Mouse (Mus musculus) embryonic facial prominence, embryonic 14.5 days (tissue): ENCODE measurements at regions not wholly inside any gene's neighbourhood (a gene's known extent, or its start where the extent isn't known, plus 50 kb on each side); places are given as distances from the start of the nearest gene placed in this dataset.

Experiments used
- ATAC-seq: fragments of 200-750 bp; cut with Nextera tagmentation; 2 replicates; pipeline ENCODE4 v1.8.0; 2017; ENCODE audit warnings: low read depth, moderate number of reproducible peaks, moderate TSS enrichment
- DNase-seq: peaks from one replicate; pipeline ENCODE4 v3.0.0-alpha.2; 2015; ENCODE audit warnings: low spot score
- H3K27ac ChIP-seq: fragments of 300-500 bp; sonication (generic); replicated peaks from 2 replicates; pipeline ENCODE4 v1.5.1; 2014; ENCODE audit warnings: low read depth, mild to moderate bottlenecking, low read length, moderate library complexity
- H3K27me3 ChIP-seq: fragments of 300-500 bp; sonication (generic); replicated peaks from 2 replicates; pipeline ENCODE4 v1.6.1; 2014; ENCODE audit warnings: low read length; ENCODE audit not compliant: control insufficient read depth, insufficient read depth
- H3K36me3 ChIP-seq: fragments of 300-500 bp; sonication (generic); 2 replicates; pipeline ENCODE4 v1.6.1; 2014; ENCODE audit warnings: low read length, mixed read lengths; ENCODE audit not compliant: control insufficient read depth, insufficient read depth
- H3K4me1 ChIP-seq: fragments of 300-500 bp; sonication (generic); 2 replicates; pipeline ENCODE4 v1.6.1; 2014; ENCODE audit warnings: antibody characterized with exemption, low read length; ENCODE audit not compliant: control insufficient read depth, insufficient read depth
- H3K4me2 ChIP-seq: fragments of 300-500 bp; sonication (generic); 2 replicates; pipeline ENCODE4 v1.6.1; 2014; ENCODE audit warnings: low read depth, mild to moderate bottlenecking, low read length, moderate library complexity, mixed read lengths
- H3K4me3 ChIP-seq: fragments of 300-500 bp; sonication (generic); 2 replicates; pipeline ENCODE4 v1.5.1; 2014; ENCODE audit warnings: low read depth, mild to moderate bottlenecking, low read length
- H3K9ac ChIP-seq: fragments of 300-500 bp; sonication (generic); 2 replicates; pipeline ENCODE4 v1.6.1; 2014; ENCODE audit warnings: low read depth, mild to moderate bottlenecking, low read length, moderate library complexity, mixed read lengths
- H3K9me3 ChIP-seq: fragments of 300-500 bp; sonication (generic); 2 replicates; pipeline ENCODE4 v1.6.1; 2016; ENCODE audit warnings: low read length; ENCODE audit not compliant: control insufficient read depth
- WGBS: fragments of 180-500 bp; shearing (Covaris S2); extraction: QIAGEN DNeasy Blood & Tissue Kit; methylation state at CpG from one replicate; pipeline ENCODE4 v1.1.7; 2014; 5-methylcytosine and 5-hydroxymethylcytosine counted together

GRCm38 (mm10) chr8:89658998-89659944 lies 615.3 kb upstream of the Sall1 start:
- Histone ChIP-seq H3K27ac (no peak overlapping the region), H3K4me2 (0 out of 2 replicates have a peak overlapping the region, but pooled peaks have one; percentile 8), H3K9ac (no peak overlapping the region), H3K27me3 (peaks cover 8% of the 10 kb centered on the region; the same call in 1 of the 2 replicates), H3K4me1 (peaks cover 4% of the 10 kb centered on the region; the same call in 1 of the 2 replicates), H3K36me3 (no peaks in the 10 kb centered on the region), H3K4me3 (no peak overlapping the region), H3K9me3 (no peaks in the 10 kb centered on the region)
- 20% methylated on average over 14 of the region's 14 CpGs for WGBS
- peak; percentile 30 for DNase-seq
- 0 out of 2 replicates have a peak, but pooled peaks have one; percentile 33 for ATAC-seq

DNA sequence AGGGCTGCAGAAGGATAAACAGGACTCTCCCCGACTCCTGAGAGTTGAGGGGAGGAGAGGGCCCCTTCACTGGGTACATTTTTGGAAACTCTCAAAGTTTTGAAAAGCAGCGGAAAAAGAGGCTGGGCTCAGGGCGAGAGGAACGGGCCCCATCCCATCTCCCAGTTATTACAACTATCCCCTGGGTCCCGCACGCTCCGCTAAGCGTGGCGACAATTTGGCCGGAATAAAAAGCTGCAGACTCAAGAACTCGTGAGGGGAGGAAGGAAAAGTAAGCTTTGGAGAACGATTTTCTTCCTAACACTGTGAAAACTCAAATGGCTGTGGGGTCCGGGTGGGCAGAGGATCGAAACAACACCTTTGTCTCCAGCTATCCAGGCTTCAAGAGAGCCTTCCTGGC lies 611.4 kb upstream of the Sall1 start:
- no peak overlapping the region for H3K27ac ChIP-seq
- H3K36me3 ChIP-seq = no peaks in the 10 kb centered on the region
- peak; percentile 39 for DNase-seq
- H3K9me3 ChIP-seq = no peaks in the 10 kb centered on the region
- 51% methylated on average over 14 of the region's 14 CpGs for WGBS
- peaks cover 8% of the 10 kb centered on the region; the same call in 1 of the 2 replicates for H3K27me3 ChIP-seq
- no peak overlapping the region for H3K9ac ChIP-seq
- peak overlapping the region; percentile 11; the same call in 1 of the 2 replicates for H3K4me2 ChIP-seq
- H3K4me1 ChIP-seq = peaks cover 4% of the 10 kb centered on the region; the same call in 1 of the 2 replicates
- no peak for ATAC-seq
- no peak overlapping the region for H3K4me3 ChIP-seq

DNA sequence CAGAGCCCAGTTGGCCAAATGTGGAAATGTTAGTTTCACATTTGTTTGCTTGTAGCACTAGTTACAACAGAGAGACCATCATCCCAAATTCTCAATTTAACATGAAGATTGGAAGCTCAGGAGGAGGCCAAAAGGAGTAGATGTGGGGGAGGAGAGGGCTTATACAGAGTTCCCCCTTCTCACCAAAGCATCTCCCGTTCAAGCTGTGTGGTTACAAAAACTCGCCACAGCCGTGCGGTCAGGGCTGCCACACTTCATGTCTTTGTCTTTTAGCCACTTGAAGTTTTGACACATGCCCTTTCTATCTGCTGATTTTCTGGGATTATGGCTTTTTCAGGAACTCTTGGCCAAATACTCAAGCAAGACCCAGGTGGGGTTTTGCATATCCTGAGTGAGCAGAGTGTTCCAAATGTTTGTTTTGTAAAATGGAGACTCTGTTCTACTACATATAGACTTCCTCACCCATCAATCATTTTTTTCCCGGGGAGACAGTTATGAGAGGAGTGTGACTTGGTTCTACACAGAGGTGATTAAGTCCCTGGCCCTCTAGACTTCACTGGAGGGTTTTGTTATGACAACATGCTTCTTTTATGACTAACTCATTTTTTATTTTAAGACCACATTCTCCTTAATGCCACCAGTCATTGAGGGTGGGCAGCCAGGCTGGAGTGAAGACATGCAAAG lies 605.4 kb upstream of the Sall1 start:
- H3K36me3 ChIP-seq = no peaks in the 10 kb centered on the region
- no peaks in the 10 kb centered on the region for H3K9me3 ChIP-seq
- H3K27me3 ChIP-seq = no peaks in the 10 kb centered on the region
- H3K4me2 ChIP-seq = no peak overlapping the region
- H3K27ac ChIP-seq = no peak overlapping the region
- H3K4me1 ChIP-seq = no peaks in the 10 kb centered on the region
- no peak overlapping the region for H3K4me3 ChIP-seq
- no peak overlapping the region for H3K9ac ChIP-seq
- DNase-seq (no peak), ATAC-seq (no peak)
- 73% methylated on average over 5 of the region's 5 CpGs for WGBS

DNA sequence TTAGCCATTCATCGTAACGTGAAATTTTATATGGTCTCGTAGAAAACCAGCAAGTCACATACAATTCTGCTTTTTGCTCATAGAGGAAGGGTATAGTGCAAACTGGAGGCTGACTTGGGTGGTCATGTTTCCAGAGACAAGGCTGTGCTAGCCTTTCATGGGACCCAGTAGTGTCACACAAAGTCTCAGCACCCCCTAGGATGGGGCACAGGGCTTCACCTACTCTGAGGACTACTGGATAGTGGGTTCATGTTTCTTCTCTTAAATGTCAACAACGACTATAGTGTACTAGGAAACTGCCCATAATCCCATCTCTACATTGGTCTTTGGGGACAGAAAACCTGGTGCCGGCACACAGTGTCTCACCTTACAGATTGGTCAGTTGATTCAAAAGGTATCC lies 603.0 kb upstream of the Sall1 start:
- no peaks in the 10 kb centered on the region for H3K27me3 ChIP-seq
- H3K9ac ChIP-seq = no peak overlapping the region
- DNase-seq (no peak), ATAC-seq (no peak)
- 88% methylated on average over 5 of the region's 5 CpGs for WGBS
- H3K27ac ChIP-seq = no peak overlapping the region
- H3K4me3 ChIP-seq = no peak overlapping the region
- no peaks in the 10 kb centered on the region for H3K9me3 ChIP-seq
- H3K4me1 ChIP-seq = no peaks in the 10 kb centered on the region
- no peak overlapping the region for H3K4me2 ChIP-seq
- H3K36me3 ChIP-seq = no peaks in the 10 kb centered on the region

- H3K4me2 ChIP-seq = no peak overlapping the region
- H3K9me3 ChIP-seq = no peaks in the 10 kb centered on the region
- H3K4me3 ChIP-seq = no peak overlapping the region
- no peak overlapping the region for H3K9ac ChIP-seq
- DNase-seq = no peak
- no peak overlapping the region for H3K27ac ChIP-seq
- no peaks in the 10 kb centered on the region for H3K27me3 ChIP-seq
- H3K4me1 ChIP-seq = no peaks in the 10 kb centered on the region
- ATAC-seq = no peak
- no peaks in the 10 kb centered on the region for H3K36me3 ChIP-seq
- 63% methylated on average over 5 of the region's 5 CpGs for WGBS
Measured at GRCm38 (mm10) chr8:89641339-89641738, 597.4 kb upstream of the Sall1 start.

GRCm38 (mm10) chr8:89634864-89635263 lies 590.9 kb upstream of the Sall1 start:
- ATAC-seq = no peak
- Histone ChIP-seq H3K4me3 (no peak overlapping the region), H3K27me3 (no peaks in the 10 kb centered on the region; the same call in 1 of the 2 replicates), H3K4me2 (no peak overlapping the region), H3K9me3 (no peaks in the 10 kb centered on the region), H3K27ac (no peak overlapping the region), H3K9ac (no peak overlapping the region), H3K36me3 (no peaks in the 10 kb centered on the region), H3K4me1 (no peaks in the 10 kb centered on the region)
- no peak for DNase-seq
- WGBS = 95% methylated on average over 2 of the region's 2 CpGs

DNA sequence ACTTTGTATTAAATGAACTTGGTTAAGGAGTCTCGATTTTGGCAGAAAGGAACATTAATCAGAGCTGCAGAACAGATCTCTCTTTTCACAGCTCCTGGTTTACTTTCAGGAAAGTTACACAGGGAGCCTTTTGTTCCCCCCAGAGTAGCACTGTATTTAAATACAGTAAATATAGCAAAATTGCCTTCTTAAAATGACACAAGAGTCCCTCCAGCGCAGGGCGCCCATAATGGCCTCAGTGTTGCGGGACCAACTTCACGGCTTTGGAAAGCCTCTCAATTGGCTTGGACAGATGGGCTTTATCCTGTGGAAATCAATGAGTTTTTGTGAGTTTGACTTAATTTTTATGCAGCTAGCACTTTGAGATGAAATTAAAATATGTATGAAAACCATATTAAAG lies 588.3 kb upstream of the Sall1 start:
- Histone ChIP-seq H3K27ac (no peak overlapping the region), H3K4me1 (no peaks in the 10 kb centered on the region), H3K36me3 (no peaks in the 10 kb centered on the region), H3K4me3 (no peak overlapping the region), H3K9me3 (no peaks in the 10 kb centered on the region), H3K9ac (no peak overlapping the region), H3K4me2 (no peak overlapping the region), H3K27me3 (no peaks in the 10 kb centered on the region; the same call in 1 of the 2 replicates)
- ATAC-seq (no peak), DNase-seq (peak; percentile 40)
- WGBS = 66% methylated on average over 5 of the region's 5 CpGs

DNA sequence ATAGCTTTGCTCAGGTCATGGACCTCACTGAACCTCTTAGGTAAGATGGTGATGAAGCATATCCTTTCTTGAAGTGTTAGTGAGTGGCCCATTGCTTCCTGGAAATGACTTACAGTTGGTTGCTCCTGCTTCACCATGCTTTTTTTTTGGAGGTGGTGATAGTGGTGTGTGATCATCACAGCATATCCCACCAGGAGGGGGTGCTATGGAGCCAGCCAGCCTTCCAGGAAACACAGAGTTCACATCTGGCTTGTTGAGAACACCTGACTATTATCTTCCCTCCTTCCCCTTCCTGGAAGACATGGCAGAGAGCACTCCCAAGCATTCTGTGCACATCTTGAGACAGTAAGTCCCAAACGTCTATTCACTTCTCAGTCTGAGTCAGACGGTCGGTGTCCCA lies 586.6 kb upstream of the Sall1 start:
- Histone ChIP-seq H3K27ac (no peak overlapping the region), H3K9ac (no peak overlapping the region), H3K4me1 (no peaks in the 10 kb centered on the region), H3K4me3 (no peak overlapping the region), H3K9me3 (no peaks in the 10 kb centered on the region), H3K27me3 (no peaks in the 10 kb centered on the region; the same call in 1 of the 2 replicates), H3K36me3 (no peaks in the 10 kb centered on the region), H3K4me2 (no peak overlapping the region)
- ATAC-seq (no peak), DNase-seq (no peak)
- whole genome bisulfite sequencing = 93% methylated on average over 3 of the region's 3 CpGs
